Mouse (Mus musculus): ENCODE results near the gene Amdhd1. TPM values are rescaled to one million over a fixed set of nuclear protein-coding genes. Genes with fewer than 3 reads are reported as not detected.
A peak's percentile ranks its signal among the peaks of the same experiment; 100 is the strongest.

The Amdhd1 gene
- polyA plus RNA-seq (2015; fragmentation: Nextera tagmentation; extraction: Ambion mirVana), result 0.47 and 0.55 TPM in 2 replicates

DNA sequence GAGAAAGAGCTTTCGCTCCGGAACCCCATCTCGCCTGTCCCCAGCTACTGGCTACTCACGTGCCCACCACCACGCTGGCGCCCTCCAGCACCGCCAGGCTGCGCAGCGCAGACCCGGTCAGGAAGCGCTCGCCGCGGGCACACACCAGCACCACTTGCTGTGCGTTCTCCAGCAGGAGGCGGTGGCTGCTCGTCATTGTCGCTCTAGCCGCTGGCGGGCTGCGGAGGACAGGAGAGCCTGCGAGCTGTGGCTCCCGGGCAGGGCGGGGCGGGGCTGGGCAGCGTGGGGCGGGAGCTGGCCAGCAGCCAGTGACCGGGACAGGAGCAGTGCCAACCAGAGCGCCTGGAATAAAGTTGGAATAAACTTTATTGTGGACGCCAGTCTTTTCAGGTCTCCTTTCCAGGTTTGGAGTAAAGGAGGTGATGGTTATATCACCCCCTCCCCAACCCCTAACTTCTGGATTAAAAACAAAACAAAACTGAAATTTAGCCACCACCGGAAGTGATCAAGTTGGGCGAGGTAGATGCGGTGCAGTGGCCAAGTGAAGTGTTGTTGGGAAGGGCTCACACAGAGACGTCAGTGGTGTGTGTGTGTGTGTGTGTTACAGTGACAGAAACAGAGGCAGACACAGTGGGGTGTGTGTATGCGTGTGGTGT lies at the start of gene Amdhd1:
Gene Amdhd1 (minus strand): TSS at position 259 of the 656 bp plus-strand sequence.
- H3K27me3 ChIP-seq, result peaks cover 18% of the 10 kb centered on the region
- peak; percentile 72 for ATAC-seq (ENCODE audit: low FRiP score, low read depth)
- H3K9me3 ChIP-seq, result no peaks in the 10 kb centered on the region
- H3K36me3 ChIP-seq, result no peaks in the 10 kb centered on the region
- H3K4me1 ChIP-seq, result peaks cover 6% of the 10 kb centered on the region
- WGBS, result 3% methylated on average over 35 of the region's 35 CpGs
- peak within 1 kb of the TSS; percentile 44 for H3K4me3 ChIP-seq
- H3K4me2 ChIP-seq (replicated peaks), result peak within 1 kb of the TSS; percentile 81
- H3K9ac ChIP-seq, result peak within 1 kb of the TSS; percentile 54
- H3K27ac ChIP-seq, result no peak within 1 kb of the TSS

DNA sequence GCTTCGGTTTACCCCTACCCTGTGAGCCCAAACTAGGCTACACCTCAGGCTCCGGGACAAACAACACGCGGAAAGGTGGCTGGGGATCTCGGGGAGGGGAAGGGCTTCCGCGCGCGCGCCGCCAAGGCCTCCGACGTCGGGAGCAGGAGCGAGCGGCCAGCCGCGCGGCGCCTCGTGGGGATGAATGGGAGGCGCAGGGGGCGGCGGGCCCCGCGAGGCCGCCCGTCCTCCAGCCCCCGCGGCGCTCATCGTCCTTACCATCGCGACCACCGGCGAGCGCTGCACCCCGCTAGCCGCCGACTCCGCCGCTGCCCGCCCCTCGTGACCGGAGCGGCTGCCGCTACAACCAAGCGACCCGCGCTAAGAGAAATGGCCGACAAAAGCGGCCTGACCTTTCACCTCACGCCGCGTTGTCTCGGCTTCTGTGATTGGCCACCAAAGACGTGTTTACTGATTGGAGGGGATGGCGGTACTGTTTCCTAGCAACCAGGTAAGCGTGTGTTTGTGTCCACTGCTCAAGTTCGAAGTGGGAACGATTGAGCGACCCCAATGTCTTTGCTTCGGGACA lies 49.5 kb upstream of the Amdhd1 start, which contains the start of gene Snrpf:
Gene Snrpf (minus strand): TSS at position 426 of the 568 bp plus-strand sequence.
- Histone ChIP-seq H3K27ac (peak within 1 kb of the TSS; percentile 72; the same call in 1 of the 2 replicates), H3K36me3 (peaks cover 29% of the 10 kb centered on the region), H3K27me3 (no peaks in the 10 kb centered on the region), H3K9me3 (no peaks in the 10 kb centered on the region), H3K4me2 (replicated peaks) (peak within 1 kb of the TSS; percentile 95), H3K4me1 (peaks cover 17% of the 10 kb centered on the region), H3K4me3 (peak within 1 kb of the TSS; percentile 86), H3K9ac (peak within 1 kb of the TSS; percentile 84)
- under 1% methylated on average over 63 of the region's 63 CpGs for WGBS
- ATAC-seq (ENCODE audit: low FRiP score, low read depth), result peak; percentile 91

DNA sequence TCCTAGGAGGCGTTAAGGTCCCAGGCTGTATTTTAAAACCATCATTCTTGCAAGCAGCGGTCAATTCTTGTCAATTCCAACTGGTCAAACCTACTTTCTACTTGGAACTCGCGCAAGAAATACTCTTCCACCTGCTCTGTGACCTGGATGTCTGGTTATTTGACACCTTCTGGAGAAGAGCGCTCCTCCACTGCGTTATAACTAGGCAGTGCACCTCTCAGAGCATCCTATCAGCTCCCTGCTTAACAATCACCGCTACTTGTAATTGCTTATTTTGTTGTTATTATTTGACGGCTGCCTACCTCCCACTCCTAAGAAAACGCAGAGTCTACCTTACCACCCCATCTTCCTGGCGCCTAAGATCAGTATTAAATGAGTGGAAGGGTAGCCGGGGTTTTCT lies 49.0 kb upstream of the Amdhd1 start:
- H3K4me1 ChIP-seq, result peaks cover 17% of the 10 kb centered on the region
- no peaks in the 10 kb centered on the region for H3K9me3 ChIP-seq
- peak overlapping the region; percentile 72; the same call in 1 of the 2 replicates for H3K27ac ChIP-seq
- ATAC-seq (ENCODE audit: low FRiP score, low read depth), result no peak
- no peaks in the 10 kb centered on the region for H3K27me3 ChIP-seq
- WGBS, result under 1% methylated on average over 11 of the region's 11 CpGs
- H3K4me3 ChIP-seq, result peak overlapping the region; percentile 86
- H3K9ac ChIP-seq, result peak overlapping the region; percentile 84
- H3K36me3 ChIP-seq, result peaks cover 32% of the 10 kb centered on the region
- H3K4me2 ChIP-seq (replicated peaks), result peak overlapping the region; percentile 95

DNA sequence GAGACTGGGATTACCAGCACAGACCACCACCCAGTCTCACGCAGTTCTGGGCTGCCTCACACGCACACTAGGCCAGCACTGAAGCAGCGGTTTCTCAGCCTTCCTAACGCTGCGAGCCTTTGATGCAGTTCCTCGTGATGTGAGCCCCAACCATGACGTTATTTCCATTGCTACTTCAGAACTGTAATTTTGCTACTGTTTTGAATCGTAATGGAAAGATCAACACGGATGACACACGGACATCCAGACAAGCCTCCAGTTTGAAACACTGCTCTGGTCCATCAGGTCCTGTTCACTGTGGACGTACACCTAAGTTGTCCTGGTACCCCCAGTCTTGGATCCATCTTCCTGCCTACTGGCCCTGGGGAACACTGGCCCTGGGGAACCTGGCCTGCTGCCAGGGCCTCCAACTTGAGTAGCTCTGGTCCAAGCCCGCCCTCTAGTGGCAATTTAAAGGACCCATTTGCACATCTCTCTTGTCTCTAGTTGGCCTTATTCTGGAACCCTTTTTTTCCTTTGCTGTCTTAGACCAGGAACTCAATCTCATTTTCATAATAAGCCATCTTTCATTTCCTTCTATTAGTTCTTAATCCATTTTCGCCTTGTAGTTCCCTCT lies 37.5 kb upstream of the Amdhd1 start:
- no peaks in the 10 kb centered on the region for H3K9me3 ChIP-seq
- no peak overlapping the region for H3K27ac ChIP-seq
- H3K36me3 ChIP-seq, result peaks cover 14% of the 10 kb centered on the region
- H3K9ac ChIP-seq, result no peak overlapping the region
- H3K4me3 ChIP-seq, result no peak overlapping the region
- WGBS, result 67% methylated on average over 13 of the region's 13 CpGs
- no peak overlapping the region for H3K4me2 ChIP-seq (replicated peaks)
- no peaks in the 10 kb centered on the region for H3K27me3 ChIP-seq
- 0 out of 2 replicates have a peak, but pooled peaks cover 4% of the 10 kb centered on the region for H3K4me1 ChIP-seq
- ATAC-seq (ENCODE audit: low FRiP score, low read depth), result no peak

DNA sequence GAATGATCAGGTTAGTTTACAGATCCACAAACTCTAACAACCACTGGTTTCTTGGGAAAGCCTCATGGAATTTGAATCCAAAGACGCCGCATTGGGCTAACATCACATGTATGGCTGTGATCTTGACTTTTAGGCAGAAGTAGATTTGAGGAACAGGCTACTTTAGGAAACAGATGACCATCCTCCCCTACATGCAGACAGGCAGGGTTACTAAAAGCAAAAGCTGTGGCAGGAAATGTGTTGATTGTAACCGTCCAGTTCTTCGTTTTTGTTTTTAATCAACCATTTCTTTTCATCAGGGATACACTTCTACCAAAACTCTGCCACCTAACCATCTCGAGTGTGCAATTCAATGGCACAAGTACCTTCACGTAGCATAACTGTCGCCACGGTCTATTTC lies 36.1 kb upstream of the Amdhd1 start:
- no peak for ATAC-seq (ENCODE audit: low FRiP score, low read depth)
- 93% methylated on average over 8 of the region's 8 CpGs for WGBS
- Histone ChIP-seq H3K4me3 (no peak overlapping the region), H3K27me3 (no peaks in the 10 kb centered on the region), H3K4me1 (0 out of 2 replicates have a peak, but pooled peaks cover 4% of the 10 kb centered on the region), H3K9me3 (no peaks in the 10 kb centered on the region), H3K4me2 (replicated peaks) (no peak overlapping the region), H3K36me3 (peaks cover 1% of the 10 kb centered on the region; the same call in 1 of the 2 replicates), H3K9ac (no peak overlapping the region), H3K27ac (no peak overlapping the region)

DNA sequence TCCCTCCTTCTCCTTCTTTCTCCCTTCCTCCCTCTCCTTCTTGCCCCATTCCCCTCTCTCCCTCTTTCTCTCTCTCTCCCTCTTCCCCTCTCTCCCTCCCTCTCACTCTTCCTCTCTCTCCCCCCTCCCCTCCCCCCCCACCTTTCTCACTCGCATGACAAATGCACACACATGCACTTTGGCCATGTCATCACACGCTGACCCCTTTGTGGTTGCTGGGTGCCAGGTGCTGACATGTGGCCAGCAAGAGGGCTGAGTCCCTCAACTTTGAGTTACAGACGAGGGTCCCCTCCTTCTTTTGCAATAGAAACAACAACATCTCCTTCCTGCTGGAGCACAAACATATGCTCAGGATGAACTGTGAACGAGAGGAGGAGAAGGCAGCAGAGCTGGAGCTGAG lies 35.1 kb upstream of the Amdhd1 start:
- H3K36me3 ChIP-seq, result no peaks in the 10 kb centered on the region
- no peak for ATAC-seq (ENCODE audit: low FRiP score, low read depth)
- no peak overlapping the region for H3K4me3 ChIP-seq
- WGBS, result 53% methylated on average over 4 of the region's 4 CpGs
- no peak overlapping the region for H3K4me2 ChIP-seq (replicated peaks)
- H3K9ac ChIP-seq, result no peak overlapping the region
- H3K27me3 ChIP-seq, result no peaks in the 10 kb centered on the region
- 0 out of 2 replicates have a peak, but pooled peaks cover 4% of the 10 kb centered on the region for H3K4me1 ChIP-seq
- H3K27ac ChIP-seq, result no peak overlapping the region
- no peaks in the 10 kb centered on the region for H3K9me3 ChIP-seq

DNA sequence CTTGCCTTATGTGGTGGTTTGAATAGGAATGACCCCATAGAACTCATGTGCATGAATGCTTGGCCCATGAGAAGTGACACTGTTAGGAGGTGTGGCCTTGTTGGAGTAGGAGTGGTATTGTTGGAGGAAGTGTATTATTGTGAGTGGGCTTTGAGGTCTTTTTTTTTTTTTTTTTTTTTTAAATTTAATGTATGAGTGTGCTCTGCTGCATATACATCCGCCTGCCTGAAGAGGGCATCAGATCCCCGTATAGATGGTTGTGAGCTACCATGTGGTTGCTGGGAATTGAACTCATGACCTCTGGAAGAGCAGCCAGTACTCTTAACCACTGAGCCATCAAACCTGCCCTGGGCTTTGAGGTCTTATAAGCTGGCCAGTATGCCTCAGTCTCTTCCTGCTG lies 32.4 kb upstream of the Amdhd1 start:
- no peak for ATAC-seq (ENCODE audit: low FRiP score, low read depth)
- Histone ChIP-seq H3K4me3 (no peak overlapping the region), H3K27me3 (no peaks in the 10 kb centered on the region), H3K36me3 (no peaks in the 10 kb centered on the region), H3K9me3 (no peaks in the 10 kb centered on the region), H3K27ac (no peak overlapping the region), H3K4me2 (replicated peaks) (no peak overlapping the region), H3K9ac (no peak overlapping the region), H3K4me1 (0 out of 2 replicates have a peak, but pooled peaks cover 4% of the 10 kb centered on the region)
- WGBS, result 48% methylated on average over 2 of the region's 2 CpGs

DNA sequence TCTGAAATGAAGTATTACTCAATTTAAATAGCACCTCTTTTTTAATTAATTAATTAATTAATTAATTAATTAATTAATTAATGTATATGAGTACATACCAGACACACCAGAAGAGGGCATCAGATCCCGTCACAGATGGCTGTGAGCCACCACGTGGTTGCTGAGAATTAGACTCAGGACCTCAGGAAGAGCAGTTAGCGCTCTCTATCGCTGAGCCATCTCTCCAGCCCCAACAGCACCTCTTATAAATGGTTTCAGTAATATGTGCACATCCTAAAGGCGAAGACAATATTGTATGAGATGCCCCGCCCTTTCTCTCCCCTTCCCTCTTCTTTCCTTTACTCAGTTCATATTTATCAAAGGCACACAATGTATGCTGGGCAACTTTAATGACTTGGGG lies 28.8 kb upstream of the Amdhd1 start:
- Histone ChIP-seq H3K4me1 (no peaks in the 10 kb centered on the region), H3K4me3 (no peak overlapping the region), H3K4me2 (replicated peaks) (no peak overlapping the region), H3K36me3 (no peaks in the 10 kb centered on the region), H3K9ac (no peak overlapping the region), H3K27ac (no peak overlapping the region), H3K27me3 (no peaks in the 10 kb centered on the region), H3K9me3 (no peaks in the 10 kb centered on the region)
- 89% methylated on average over 6 of the region's 6 CpGs for WGBS
- ATAC-seq (ENCODE audit: low FRiP score, low read depth), result no peak

DNA sequence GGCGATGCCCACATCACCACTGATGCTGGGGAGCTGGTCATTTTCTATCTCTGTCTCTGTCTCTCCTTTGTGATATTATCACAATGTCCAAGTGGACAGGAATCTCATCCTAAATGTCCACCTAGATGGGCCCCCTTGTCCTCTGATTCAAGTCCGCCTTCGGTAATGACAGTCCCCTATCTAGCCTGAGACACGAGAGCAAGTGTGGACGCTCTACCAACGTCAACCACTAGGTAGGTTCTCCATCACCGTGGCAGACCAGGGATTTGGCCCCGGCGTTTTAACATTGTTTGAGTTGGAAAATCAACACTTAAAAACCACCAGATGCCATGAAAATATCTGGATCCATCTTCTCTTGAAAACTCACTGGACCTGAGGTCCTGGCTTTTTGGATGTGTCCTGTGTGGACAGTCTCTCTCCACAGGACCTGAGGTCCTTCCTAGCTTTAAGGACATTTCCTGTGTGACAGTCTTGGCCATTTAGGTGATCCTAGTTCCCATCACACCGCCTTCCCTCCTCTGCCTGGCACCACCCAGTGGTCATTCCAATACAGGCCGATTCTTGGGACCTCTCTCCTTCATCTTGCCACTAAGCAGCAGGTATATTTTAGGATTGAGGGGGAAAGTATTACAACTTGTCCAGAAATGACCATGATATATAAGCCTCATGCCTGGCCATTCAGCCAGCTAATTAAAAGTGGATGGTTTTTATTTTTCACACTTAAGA lies 28.2 kb upstream of the Amdhd1 start:
- no peak overlapping the region for H3K9ac ChIP-seq
- H3K36me3 ChIP-seq, result no peaks in the 10 kb centered on the region
- H3K4me2 ChIP-seq (replicated peaks), result no peak overlapping the region
- no peak overlapping the region for H3K27ac ChIP-seq
- no peaks in the 10 kb centered on the region for H3K4me1 ChIP-seq
- H3K4me3 ChIP-seq, result no peak overlapping the region
- no peaks in the 10 kb centered on the region for H3K9me3 ChIP-seq
- no peak for ATAC-seq (ENCODE audit: low FRiP score, low read depth)
- WGBS, result 89% methylated on average over 11 of the region's 11 CpGs
- no peaks in the 10 kb centered on the region for H3K27me3 ChIP-seq

DNA sequence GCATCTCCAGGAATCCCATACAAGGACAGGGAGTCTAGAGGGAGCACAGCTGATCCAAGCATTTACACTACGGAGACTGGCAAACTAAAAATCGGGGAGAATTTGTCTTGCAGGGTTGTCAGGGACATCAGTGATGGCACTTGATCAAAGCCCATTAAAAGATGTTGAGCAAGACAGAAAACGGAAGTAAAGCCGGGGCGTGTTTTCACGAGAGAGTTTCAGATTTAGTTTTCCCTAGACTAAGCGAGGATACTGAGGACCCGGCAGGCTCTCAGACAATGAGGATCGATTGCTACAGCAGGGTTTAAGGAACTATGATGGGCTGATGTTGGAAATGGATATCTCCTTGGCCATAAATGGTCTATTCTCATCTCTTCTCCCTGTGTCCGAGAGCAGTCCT lies 27.2 kb upstream of the Amdhd1 start:
- H3K4me2 ChIP-seq (replicated peaks), result no peak overlapping the region
- no peaks in the 10 kb centered on the region for H3K4me1 ChIP-seq
- H3K9ac ChIP-seq, result no peak overlapping the region
- no peak overlapping the region for H3K27ac ChIP-seq
- 87% methylated on average over 10 of the region's 10 CpGs for WGBS
- ATAC-seq (ENCODE audit: low FRiP score, low read depth), result no peak
- no peaks in the 10 kb centered on the region for H3K27me3 ChIP-seq
- no peak overlapping the region for H3K4me3 ChIP-seq
- H3K36me3 ChIP-seq, result no peaks in the 10 kb centered on the region
- no peaks in the 10 kb centered on the region for H3K9me3 ChIP-seq

DNA sequence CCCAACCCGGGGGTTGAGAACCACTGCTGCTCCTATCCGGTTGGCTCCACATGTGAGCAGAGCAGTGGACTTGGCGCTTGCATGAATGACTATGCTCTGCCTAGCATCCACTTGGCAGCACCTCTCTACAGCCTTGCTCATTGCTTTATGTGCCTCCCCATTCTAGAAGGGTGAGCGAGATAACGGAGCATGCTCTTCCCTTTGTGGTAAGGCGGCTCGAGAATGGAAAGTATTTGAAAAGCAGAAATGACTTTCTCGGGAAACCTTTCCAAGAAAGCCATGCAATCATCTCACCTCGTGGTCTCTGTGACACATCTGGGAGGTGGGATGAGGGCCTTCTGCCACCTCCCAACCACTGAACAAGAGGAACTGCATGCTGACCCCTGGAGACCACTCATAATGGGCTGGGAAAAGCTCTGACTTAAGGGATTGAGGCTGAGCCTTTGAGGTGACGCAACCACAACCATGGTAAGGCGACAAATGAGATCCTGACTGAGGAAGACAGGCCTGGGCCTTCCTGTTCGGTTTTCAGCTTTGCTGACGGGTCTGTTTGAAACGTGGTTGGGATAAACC lies 24.8 kb upstream of the Amdhd1 start:
- H3K4me3 ChIP-seq, result no peak overlapping the region
- H3K9ac ChIP-seq, result no peak overlapping the region
- no peak overlapping the region for H3K27ac ChIP-seq
- no peaks in the 10 kb centered on the region for H3K36me3 ChIP-seq
- no peak for ATAC-seq (ENCODE audit: low FRiP score, low read depth)
- 88% methylated on average over 14 of the region's 14 CpGs for WGBS
- H3K27me3 ChIP-seq, result no peaks in the 10 kb centered on the region
- no peaks in the 10 kb centered on the region for H3K4me1 ChIP-seq
- no peak overlapping the region for H3K4me2 ChIP-seq (replicated peaks)
- H3K9me3 ChIP-seq, result no peaks in the 10 kb centered on the region

Measured in limb, embryonic 13.5 days (tissue).